Mouse (Mus musculus): ENCODE measurements around the gene Vps18. TPM values are rescaled to one million over a fixed set of nuclear protein-coding genes. Genes with fewer than 3 reads are reported as not detected.

Gene Vps18
- total RNA-seq, 1 experiment = 17.8 TPM

DNA sequence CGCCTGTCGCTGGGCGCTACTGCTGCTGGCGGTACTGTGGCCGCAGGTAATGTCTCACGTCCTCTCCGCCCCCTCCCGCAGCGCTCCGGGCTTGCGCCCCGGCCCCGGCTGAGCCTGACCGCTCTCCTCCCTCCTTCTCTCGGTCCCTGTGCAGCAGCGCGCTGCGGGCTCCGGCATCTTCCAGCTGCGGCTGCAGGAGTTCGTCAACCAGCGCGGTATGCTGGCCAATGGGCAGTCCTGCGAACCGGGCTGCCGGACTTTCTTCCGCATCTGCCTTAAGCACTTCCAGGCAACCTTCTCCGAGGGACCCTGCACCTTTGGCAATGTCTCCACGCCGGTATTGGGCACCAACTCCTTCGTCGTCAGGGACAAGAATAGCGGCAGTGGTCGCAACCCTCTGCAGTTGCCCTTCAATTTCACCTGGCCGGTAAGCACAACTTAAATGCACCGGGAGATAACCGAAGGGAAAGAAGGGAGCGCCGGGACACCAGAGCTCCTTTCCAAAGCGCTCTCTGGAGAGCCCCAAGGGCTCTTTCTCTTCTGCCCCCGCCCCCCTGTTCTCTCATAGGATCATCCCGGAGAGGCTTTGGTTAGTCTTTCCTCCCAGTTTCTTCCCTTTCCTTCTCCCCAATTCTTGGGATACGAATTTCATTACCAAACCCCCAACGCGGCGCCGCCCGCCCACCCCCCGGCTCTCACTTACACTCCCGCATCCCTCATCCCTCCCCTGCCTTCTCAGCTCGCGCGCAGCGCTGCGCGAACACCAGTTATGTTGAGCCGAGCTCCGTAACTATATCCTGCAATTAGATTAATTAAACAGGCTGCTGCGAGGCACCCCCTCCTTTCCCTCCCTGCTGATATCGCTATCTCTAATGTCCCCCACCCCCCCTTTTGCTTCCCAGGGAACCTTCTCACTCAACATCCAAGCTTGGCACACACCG lies 37.9 kb downstream of the Vps18 start:
- H3K27ac ChIP-seq (ENCODE audit: insufficient read depth, low read depth, low read length, poor library complexity, severe bottlenecking) = no peak overlapping the region
- in situ Hi-C loops (cut with MboI; ENCODE audit: low sequenced_read_pairs in 2 of 2, unreplicated experiment in 2 of 2) = loop anchor here in 1 of 2 experiments (25.0 kb wide), 1 partner anchor 186 kb away; no protein-coding TSS in a partner anchor
- H3K4me1 ChIP-seq (ENCODE audit: control insufficient read depth in 2 of 2, insufficient read depth in 2 of 2, low read length in 2 of 2, poor library complexity in 1 of 2) = peaks cover 0 to 5% of the 10 kb centered on the region in 2 experiments; a peak in 2 of 4 replicates
- peak overlapping the region; percentile 23; the same call in 1 of the 2 replicates for H3K9ac ChIP-seq (ENCODE audit: insufficient read depth, low read depth, low read length, poor library complexity, severe bottlenecking)
- no peak for DNase-seq (ENCODE audit: low read depth, low spot score)
- TF ChIP-seq MAFK (IDR thresholded peaks at IDR 0.05; ENCODE audit: insufficient read depth, low read depth, low read length) (no peak), ZC3H11A (IDR thresholded peaks at IDR 0.05; ENCODE audit: borderline replicate concordance, low read depth, low read length) (no peak)
- peak overlapping the region; percentile 62 to 69 for H3K4me3 ChIP-seq (ENCODE audit: insufficient read depth in 1 of 2, low read depth in 1 of 2, low read length in 2 of 2, poor library complexity in 1 of 2, severe bottlenecking in 1 of 2)
- no peaks in the 10 kb centered on the region for H3K36me3 ChIP-seq (ENCODE audit: control insufficient read depth, insufficient read depth, low read length, poor library complexity, severe bottlenecking)
- no peaks in the 10 kb centered on the region for H3K9me3 ChIP-seq (ENCODE audit: control insufficient read depth, insufficient read depth, low read depth, low read length)

DNA sequence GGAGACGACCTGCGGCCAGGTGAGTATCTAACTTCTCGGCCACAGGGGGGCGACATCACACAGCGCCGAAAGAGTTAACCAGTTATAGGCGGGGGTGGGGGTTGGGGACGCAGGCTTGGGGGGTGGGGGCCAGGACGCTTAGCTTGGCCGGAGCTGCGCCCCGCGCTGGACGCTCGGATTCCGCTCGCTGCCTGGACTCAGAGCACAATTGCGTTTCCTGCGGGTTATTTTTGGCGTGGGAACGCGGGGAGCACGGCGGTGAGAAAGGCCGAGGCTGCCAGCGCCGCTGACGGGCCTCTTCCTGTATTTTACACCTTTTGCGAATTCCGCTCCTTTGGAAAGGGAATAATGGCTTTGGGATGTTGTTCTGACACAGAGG lies 38.6 kb downstream of the Vps18 start:
- TF ChIP-seq ZC3H11A (IDR thresholded peaks at IDR 0.05; ENCODE audit: borderline replicate concordance, low read depth, low read length) (no peak), CHD2 (IDR thresholded peaks at IDR 0.05; ENCODE audit: low read depth, low read length) (no peak), HCFC1 (IDR thresholded peaks at IDR 0.05; ENCODE audit: borderline replicate concordance, insufficient read depth, low read length) (no peak), ZNF384 (IDR thresholded peaks at IDR 0.05; ENCODE audit: low read depth, low read length) (no peak), MAFK (IDR thresholded peaks at IDR 0.05; ENCODE audit: insufficient read depth, low read depth, low read length) (no peak)

DNA sequence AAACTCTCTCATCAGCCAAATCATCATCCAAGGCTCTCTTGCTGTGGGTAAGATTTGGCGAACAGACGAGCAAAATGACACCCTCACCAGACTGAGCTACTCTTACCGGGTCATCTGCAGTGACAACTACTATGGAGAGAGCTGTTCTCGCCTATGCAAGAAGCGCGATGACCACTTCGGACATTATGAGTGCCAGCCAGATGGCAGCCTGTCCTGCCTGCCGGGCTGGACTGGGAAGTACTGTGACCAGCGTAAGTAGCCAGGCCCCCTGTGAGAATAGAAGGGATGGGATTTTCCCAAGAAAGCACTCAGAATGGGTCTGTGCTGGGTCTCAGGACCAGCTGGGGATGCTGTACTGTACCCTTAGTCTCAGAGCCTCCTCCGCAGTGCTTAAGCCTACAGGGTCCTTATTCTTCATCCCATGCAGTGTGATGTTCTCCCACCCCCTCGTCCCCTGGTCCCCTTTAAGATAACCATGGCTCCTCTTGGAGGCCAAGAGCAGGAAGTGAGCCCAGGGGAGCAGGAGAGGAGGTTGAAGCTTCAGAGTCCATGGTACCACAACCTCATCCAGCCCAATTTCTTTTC lies 39.5 kb downstream of the Vps18 start:
- Histone ChIP-seq H3K9ac (ENCODE audit: insufficient read depth, low read depth, low read length, poor library complexity, severe bottlenecking) (no peak overlapping the region), H3K27ac (ENCODE audit: insufficient read depth, low read depth, low read length, poor library complexity, severe bottlenecking) (no peak overlapping the region), H3K4me3 (ENCODE audit: insufficient read depth in 1 of 2, low read depth in 1 of 2, low read length in 2 of 2, poor library complexity in 1 of 2, severe bottlenecking in 1 of 2) (no peak overlapping the region), H3K9me3 (ENCODE audit: control insufficient read depth, insufficient read depth, low read depth, low read length) (no peaks in the 10 kb centered on the region), H3K36me3 (ENCODE audit: control insufficient read depth, insufficient read depth, low read length, poor library complexity, severe bottlenecking) (no peaks in the 10 kb centered on the region), H3K4me1 (ENCODE audit: control insufficient read depth in 2 of 2, insufficient read depth in 2 of 2, low read length in 2 of 2, poor library complexity in 1 of 2) (peaks cover 0 to 3% of the 10 kb centered on the region in 2 experiments; a peak in 1 of 4 replicates)
- no peak for TF ChIP-seq HCFC1 (IDR thresholded peaks at IDR 0.05; ENCODE audit: borderline replicate concordance, insufficient read depth, low read length)
- TF ChIP-seq ZNF384 (IDR thresholded peaks at IDR 0.05; ENCODE audit: low read depth, low read length) = no peak
- no peak for TF ChIP-seq CHD2 (IDR thresholded peaks at IDR 0.05; ENCODE audit: low read depth, low read length)
- TF ChIP-seq MAFK (IDR thresholded peaks at IDR 0.05; ENCODE audit: insufficient read depth, low read depth, low read length) = no peak
- in situ Hi-C loops (cut with MboI; ENCODE audit: low sequenced_read_pairs in 2 of 2, unreplicated experiment in 2 of 2) = loop anchor here in 1 of 2 experiments (25.0 kb wide), 1 partner anchor 184 kb away; no protein-coding TSS in a partner anchor
- DNase-seq (ENCODE audit: low read depth, low spot score) = no peak

More for the DNA sequence above, 38.6 kb downstream of the Vps18 start:
- Histone ChIP-seq H3K4me3 (ENCODE audit: insufficient read depth in 1 of 2, low read depth in 1 of 2, low read length in 2 of 2, poor library complexity in 1 of 2, severe bottlenecking in 1 of 2) (peak overlapping the region; percentile 62 to 69), H3K9ac (ENCODE audit: insufficient read depth, low read depth, low read length, poor library complexity, severe bottlenecking) (peak overlapping the region; percentile 37; the same call in 1 of the 2 replicates), H3K36me3 (ENCODE audit: control insufficient read depth, insufficient read depth, low read length, poor library complexity, severe bottlenecking) (no peaks in the 10 kb centered on the region), H3K27ac (ENCODE audit: insufficient read depth, low read depth, low read length, poor library complexity, severe bottlenecking) (no peak overlapping the region), H3K9me3 (ENCODE audit: control insufficient read depth, insufficient read depth, low read depth, low read length) (no peaks in the 10 kb centered on the region), H3K4me1 (ENCODE audit: control insufficient read depth in 2 of 2, insufficient read depth in 2 of 2, low read length in 2 of 2, poor library complexity in 1 of 2) (peaks cover 0 to 3% of the 10 kb centered on the region in 2 experiments; a peak in 1 of 4 replicates)
- in situ Hi-C loops (cut with MboI; ENCODE audit: low sequenced_read_pairs in 2 of 2, unreplicated experiment in 2 of 2) = loop anchor here in 1 of 2 experiments (25.0 kb wide), 1 partner anchor 185 kb away; no protein-coding TSS in a partner anchor
- no peak for DNase-seq (ENCODE audit: low read depth, low spot score)

DNA sequence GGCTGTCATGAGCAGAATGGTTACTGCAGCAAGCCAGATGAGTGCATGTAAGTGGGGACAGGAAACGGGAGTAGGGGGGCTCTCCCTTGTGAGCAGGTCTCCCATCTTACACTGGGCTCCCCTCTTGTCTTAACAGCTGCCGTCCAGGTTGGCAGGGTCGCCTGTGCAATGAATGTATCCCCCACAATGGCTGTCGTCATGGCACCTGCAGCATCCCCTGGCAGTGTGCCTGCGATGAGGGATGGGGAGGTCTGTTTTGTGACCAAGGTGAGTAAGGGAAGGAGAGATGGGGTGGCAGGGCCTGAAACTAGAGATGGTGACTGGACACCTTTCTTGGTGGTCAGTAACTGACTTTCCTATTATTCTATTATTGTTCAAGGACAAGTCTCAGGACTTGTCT lies 40.0 kb downstream of the Vps18 start:
- TF ChIP-seq CHD2 (IDR thresholded peaks at IDR 0.05; ENCODE audit: low read depth, low read length) (no peak), HCFC1 (IDR thresholded peaks at IDR 0.05; ENCODE audit: borderline replicate concordance, insufficient read depth, low read length) (no peak), ZNF384 (IDR thresholded peaks at IDR 0.05; ENCODE audit: low read depth, low read length) (no peak), ZC3H11A (IDR thresholded peaks at IDR 0.05; ENCODE audit: borderline replicate concordance, low read depth, low read length) (no peak), MAFK (IDR thresholded peaks at IDR 0.05; ENCODE audit: insufficient read depth, low read depth, low read length) (no peak)
- no peak overlapping the region for H3K27ac ChIP-seq (ENCODE audit: insufficient read depth, low read depth, low read length, poor library complexity, severe bottlenecking)
- DNase-seq (ENCODE audit: low read depth, low spot score) = no peak
- peaks cover 0 to 3% of the 10 kb centered on the region in 2 experiments; a peak in 1 of 4 replicates for H3K4me1 ChIP-seq (ENCODE audit: control insufficient read depth in 2 of 2, insufficient read depth in 2 of 2, low read length in 2 of 2, poor library complexity in 1 of 2)
- no peaks in the 10 kb centered on the region for H3K9me3 ChIP-seq (ENCODE audit: control insufficient read depth, insufficient read depth, low read depth, low read length)
- no peaks in the 10 kb centered on the region for H3K36me3 ChIP-seq (ENCODE audit: control insufficient read depth, insufficient read depth, low read length, poor library complexity, severe bottlenecking)
- H3K9ac ChIP-seq (ENCODE audit: insufficient read depth, low read depth, low read length, poor library complexity, severe bottlenecking) = no peak overlapping the region
- H3K4me3 ChIP-seq (ENCODE audit: insufficient read depth in 1 of 2, low read depth in 1 of 2, low read length in 2 of 2, poor library complexity in 1 of 2, severe bottlenecking in 1 of 2) = no peak overlapping the region
- in situ Hi-C loops (cut with MboI; ENCODE audit: low sequenced_read_pairs in 2 of 2, unreplicated experiment in 2 of 2) = loop anchor here in 1 of 2 experiments (25.0 kb wide), 1 partner anchor 184 kb away; no protein-coding TSS in a partner anchor
